Mouse (Mus musculus): ENCODE data around the gene Ttc4. TPM values are rescaled to one million over a fixed set of nuclear protein-coding genes. Genes with fewer than 3 reads are reported as not detected.

The Ttc4 gene
- 107 and 117 TPM in 2 replicates for polyA plus RNA-seq (2016; fragmentation: Nextera tagmentation; extraction: Ambion mirVana)

GRCm38 (mm10) chr4:106678442-106679118 is at the start of gene Ttc4:
TSS of gene Ttc4 (minus strand) at chr4:106678944.
- Histone ChIP-seq H3K36me3 (replicated peaks) (peaks cover 40% of the 10 kb centered on the region), H3K4me3 (peak within 1 kb of the TSS; percentile 92), H3K27ac (replicated peaks) (peak within 1 kb of the TSS; percentile 87), H3K27me3 (replicated peaks; ENCODE audit: low read depth, poor library complexity, severe bottlenecking) (no peaks in the 10 kb centered on the region), H3K4me1 (peaks cover 9% of the 10 kb centered on the region), H3K9me3 (no peaks in the 10 kb centered on the region)
- whole genome bisulfite sequencing = under 1% methylated on average over 43 of the region's 43 CpGs
- peak; percentile 97 for DNase-seq (ENCODE audit: low spot score)

- no peak for DNase-seq (ENCODE audit: low spot score)
- no peaks in the 10 kb centered on the region for H3K9me3 ChIP-seq
- 90% methylated on average over 4 of the region's 4 CpGs for WGBS
- H3K4me3 ChIP-seq = no peak overlapping the region
- H3K27me3 ChIP-seq (replicated peaks; ENCODE audit: low read depth, poor library complexity, severe bottlenecking) = no peaks in the 10 kb centered on the region
- peaks cover 4% of the 10 kb centered on the region; the same call in 1 of the 2 replicates for H3K4me1 ChIP-seq
- no peak overlapping the region for H3K27ac ChIP-seq (replicated peaks)
- no peaks in the 10 kb centered on the region for H3K36me3 ChIP-seq (replicated peaks)
Measured at GRCm38 (mm10) chr4:106720631-106721030, 41.9 kb upstream of the Ttc4 start.

GRCm38 (mm10) chr4:106713622-106714021 is 34.9 kb upstream of the Ttc4 start:
- H3K27ac ChIP-seq (replicated peaks) = no peak overlapping the region
- H3K4me3 ChIP-seq = no peak overlapping the region
- no peak for DNase-seq (ENCODE audit: low spot score)
- H3K36me3 ChIP-seq (replicated peaks) = no peaks in the 10 kb centered on the region
- H3K27me3 ChIP-seq (replicated peaks; ENCODE audit: low read depth, poor library complexity, severe bottlenecking) = 0 out of 2 replicates have a peak, but pooled peaks cover 4% of the 10 kb centered on the region
- peaks cover 4% of the 10 kb centered on the region; the same call in 1 of the 2 replicates for H3K4me1 ChIP-seq
- 93% methylated on average over 6 of the region's 6 CpGs for WGBS
- H3K9me3 ChIP-seq = no peaks in the 10 kb centered on the region

GRCm38 (mm10) chr4:106708408-106708807 is 29.7 kb upstream of the Ttc4 start:
- H3K9me3 ChIP-seq = no peaks in the 10 kb centered on the region
- 2% methylated on average over 8 of the region's 8 CpGs for WGBS
- no peaks in the 10 kb centered on the region for H3K36me3 ChIP-seq (replicated peaks)
- no peak overlapping the region for H3K27ac ChIP-seq (replicated peaks)
- H3K4me3 ChIP-seq = 0 out of 2 replicates have a peak overlapping the region, but pooled peaks have one; percentile 33
- 0 out of 2 replicates have a peak, but pooled peaks cover 4% of the 10 kb centered on the region for H3K27me3 ChIP-seq (replicated peaks; ENCODE audit: low read depth, poor library complexity, severe bottlenecking)
- H3K4me1 ChIP-seq = peaks cover 16% of the 10 kb centered on the region
- DNase-seq (ENCODE audit: low spot score) = peak; percentile 87

GRCm38 (mm10) chr4:106707957-106708356 is 29.2 kb upstream of the Ttc4 start:
- Histone ChIP-seq H3K9me3 (no peaks in the 10 kb centered on the region), H3K4me1 (peaks cover 16% of the 10 kb centered on the region), H3K27ac (replicated peaks) (0 out of 2 replicates have a peak overlapping the region, but pooled peaks have one; percentile 30), H3K36me3 (replicated peaks) (no peaks in the 10 kb centered on the region), H3K27me3 (replicated peaks; ENCODE audit: low read depth, poor library complexity, severe bottlenecking) (0 out of 2 replicates have a peak, but pooled peaks cover 4% of the 10 kb centered on the region), H3K4me3 (0 out of 2 replicates have a peak overlapping the region, but pooled peaks have one; percentile 33)
- no peak for DNase-seq (ENCODE audit: low spot score)
- WGBS = 45% methylated on average over 5 of the region's 5 CpGs

DNA sequence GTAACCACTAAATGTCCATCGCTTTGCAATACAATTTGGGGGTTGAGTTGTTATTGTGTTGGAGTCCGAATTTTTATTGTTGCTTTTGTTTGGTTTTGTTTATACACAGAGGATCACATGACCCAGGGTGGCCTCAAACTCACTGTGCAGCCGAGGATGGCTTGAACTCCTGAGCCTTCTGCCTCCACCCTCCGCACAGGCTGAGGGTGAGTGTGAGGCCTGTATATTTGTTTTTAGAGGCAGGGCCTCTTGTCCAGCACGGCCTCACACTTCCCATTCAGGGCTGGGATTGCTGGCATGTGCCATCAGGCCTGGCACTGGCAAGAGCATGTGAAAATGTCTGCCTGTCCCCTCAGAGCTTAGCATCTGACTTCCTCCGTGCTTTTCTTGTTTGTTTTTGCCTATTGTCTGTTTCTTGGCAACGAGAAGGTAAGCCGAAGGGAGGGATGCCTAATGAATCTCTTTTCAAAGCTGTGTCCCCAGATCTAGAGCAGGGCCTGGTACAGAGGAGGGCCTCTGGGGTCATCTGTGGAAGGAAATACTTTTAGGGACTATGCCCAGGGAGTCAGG is 26.4 kb upstream of the Ttc4 start:
- Histone ChIP-seq H3K27ac (replicated peaks) (peak overlapping the region; percentile 48), H3K4me1 (peaks cover 28% of the 10 kb centered on the region), H3K36me3 (replicated peaks) (no peaks in the 10 kb centered on the region), H3K9me3 (no peaks in the 10 kb centered on the region), H3K4me3 (no peak overlapping the region), H3K27me3 (replicated peaks; ENCODE audit: low read depth, poor library complexity, severe bottlenecking) (peaks cover 22% of the 10 kb centered on the region; the same call in 1 of the 2 replicates)
- 52% methylated on average over 8 of the region's 8 CpGs for WGBS
- no peak for DNase-seq (ENCODE audit: low spot score)

DNA sequence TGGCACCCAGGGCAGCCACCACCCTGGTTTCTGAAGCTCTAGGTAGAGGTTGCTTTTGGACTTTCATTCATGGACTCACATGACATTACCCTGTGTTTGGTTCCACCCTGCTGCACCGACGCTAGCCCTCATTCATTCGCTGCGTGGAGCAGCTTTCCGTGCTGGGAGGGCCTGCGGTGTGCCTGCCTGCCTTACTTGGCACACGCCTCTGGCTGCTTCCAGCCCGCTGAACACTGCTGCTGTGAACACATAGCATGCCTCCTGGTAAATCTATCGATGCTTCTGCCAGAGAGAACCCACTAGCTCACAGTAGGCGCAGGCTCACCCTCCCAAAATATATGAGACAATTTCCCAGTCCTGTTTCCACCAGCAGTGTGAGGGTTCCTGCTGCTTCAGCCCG is 25.7 kb upstream of the Ttc4 start:
- Histone ChIP-seq H3K27ac (replicated peaks) (peak overlapping the region; percentile 10; the same call in 1 of the 2 replicates), H3K36me3 (replicated peaks) (no peaks in the 10 kb centered on the region), H3K9me3 (no peaks in the 10 kb centered on the region), H3K4me3 (no peak overlapping the region), H3K4me1 (peaks cover 34% of the 10 kb centered on the region), H3K27me3 (replicated peaks; ENCODE audit: low read depth, poor library complexity, severe bottlenecking) (peaks cover 20% of the 10 kb centered on the region; the same call in 1 of the 2 replicates)
- WGBS = 73% methylated on average over 11 of the region's 11 CpGs
- no peak for DNase-seq (ENCODE audit: low spot score)

- H3K27me3 ChIP-seq (replicated peaks; ENCODE audit: low read depth, poor library complexity, severe bottlenecking) = peaks cover 17% of the 10 kb centered on the region; the same call in 1 of the 2 replicates
- H3K9me3 ChIP-seq = no peaks in the 10 kb centered on the region
- DNase-seq (ENCODE audit: low spot score) = no peak
- no peak overlapping the region for H3K4me3 ChIP-seq
- 82% methylated on average over 10 of the region's 10 CpGs for WGBS
- H3K4me1 ChIP-seq = peaks cover 34% of the 10 kb centered on the region
- H3K36me3 ChIP-seq (replicated peaks) = no peaks in the 10 kb centered on the region
- H3K27ac ChIP-seq (replicated peaks) = 0 out of 2 replicates have a peak overlapping the region, but pooled peaks have one; percentile 10
Measured at GRCm38 (mm10) chr4:106703956-106704355, 25.2 kb upstream of the Ttc4 start.

DNA sequence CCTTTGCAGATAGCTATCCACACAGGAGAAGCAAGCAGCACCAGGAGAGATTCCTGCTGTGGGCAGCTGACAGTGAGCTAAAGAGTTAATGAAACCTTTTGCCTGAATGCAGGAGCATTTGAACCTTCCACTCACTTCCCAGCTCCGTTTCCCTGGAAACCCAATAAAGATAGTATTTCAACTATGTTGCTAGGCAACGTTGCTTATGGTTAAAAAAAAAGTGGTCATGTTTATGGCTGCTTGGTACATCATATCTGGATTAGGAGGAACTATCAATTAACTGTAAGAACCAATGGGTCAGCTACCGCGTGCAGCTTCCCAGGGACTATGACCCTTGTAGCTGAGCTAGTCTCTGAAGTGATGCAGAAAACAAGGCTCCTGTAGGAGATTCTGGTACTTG is 22.1 kb upstream of the Ttc4 start:
- peaks cover 27% of the 10 kb centered on the region for H3K4me1 ChIP-seq
- H3K27ac ChIP-seq (replicated peaks) = no peak overlapping the region
- whole genome bisulfite sequencing = 53% methylated on average over 4 of the region's 4 CpGs
- no peak overlapping the region for H3K4me3 ChIP-seq
- no peaks in the 10 kb centered on the region for H3K9me3 ChIP-seq
- peaks cover 23% of the 10 kb centered on the region; the same call in 1 of the 2 replicates for H3K27me3 ChIP-seq (replicated peaks; ENCODE audit: low read depth, poor library complexity, severe bottlenecking)
- H3K36me3 ChIP-seq (replicated peaks) = no peaks in the 10 kb centered on the region
- DNase-seq (ENCODE audit: low spot score) = no peak

GRCm38 (mm10) chr4:106699989-106700388 is 21.2 kb upstream of the Ttc4 start:
- 20% methylated on average over 9 of the region's 9 CpGs for WGBS
- H3K9me3 ChIP-seq = no peaks in the 10 kb centered on the region
- H3K4me1 ChIP-seq = peaks cover 19% of the 10 kb centered on the region
- DNase-seq (ENCODE audit: low spot score) = peak; percentile 77
- no peaks in the 10 kb centered on the region for H3K36me3 ChIP-seq (replicated peaks)
- no peak overlapping the region for H3K4me3 ChIP-seq
- peaks cover 23% of the 10 kb centered on the region; the same call in 1 of the 2 replicates for H3K27me3 ChIP-seq (replicated peaks; ENCODE audit: low read depth, poor library complexity, severe bottlenecking)
- no peak overlapping the region for H3K27ac ChIP-seq (replicated peaks)

GRCm38 (mm10) chr4:106693841-106694430 is 15.2 kb upstream of the Ttc4 start:
- no peaks in the 10 kb centered on the region for H3K9me3 ChIP-seq
- H3K4me1 ChIP-seq = 0 out of 2 replicates have a peak, but pooled peaks cover under 1% of the 10 kb centered on the region
- DNase-seq (ENCODE audit: low spot score) = no peak
- no peak overlapping the region for H3K27ac ChIP-seq (replicated peaks)
- 0 out of 2 replicates have a peak, but pooled peaks cover 6% of the 10 kb centered on the region for H3K27me3 ChIP-seq (replicated peaks; ENCODE audit: low read depth, poor library complexity, severe bottlenecking)
- WGBS = 85% methylated on average over 15 of the region's 15 CpGs
- no peak overlapping the region for H3K4me3 ChIP-seq
- H3K36me3 ChIP-seq (replicated peaks) = no peaks in the 10 kb centered on the region

GRCm38 (mm10) chr4:106688636-106689296 is 10.0 kb upstream of the Ttc4 start:
- no peak for DNase-seq (ENCODE audit: low spot score)
- Histone ChIP-seq H3K27me3 (replicated peaks; ENCODE audit: low read depth, poor library complexity, severe bottlenecking) (no peaks in the 10 kb centered on the region), H3K4me1 (peaks cover 8% of the 10 kb centered on the region; the same call in 1 of the 2 replicates), H3K36me3 (replicated peaks) (no peaks in the 10 kb centered on the region), H3K27ac (replicated peaks) (no peak overlapping the region), H3K9me3 (no peaks in the 10 kb centered on the region; the same call in 1 of the 2 replicates), H3K4me3 (no peak overlapping the region)
- WGBS = 52% methylated on average over 3 of the region's 3 CpGs

Measured in embryonic facial prominence, embryonic 10.5 days (tissue).